Mouse (Mus musculus): ENCODE measurements around the gene Ikzf1.

GRCm38 (mm10) chr11:11694072-11694471 is 9.3 kb downstream of the Ikzf1 start:
- TF ChIP-seq CTCF (IDR thresholded peaks at IDR 0.05; ENCODE audit: borderline replicate concordance, extremely low read depth, insufficient read depth, insufficient read length) (no peak), POLR2A (IDR thresholded peaks at IDR 0.05; ENCODE audit: borderline replicate concordance, extremely low read depth, insufficient read depth, insufficient read length, poor library complexity, severe bottlenecking) (no peak)
